Mouse (Mus musculus): Measurements from ENCODE around the gene Rpl18. TPM values are rescaled to one million over a fixed set of nuclear protein-coding genes. Genes with fewer than 3 reads are reported as not detected.

Rpl18 gene
- 607 and 682 TPM in 2 replicates for polyA plus RNA-seq (2016; fragmentation: Nextera tagmentation; extraction: Ambion mirVana)

DNA sequence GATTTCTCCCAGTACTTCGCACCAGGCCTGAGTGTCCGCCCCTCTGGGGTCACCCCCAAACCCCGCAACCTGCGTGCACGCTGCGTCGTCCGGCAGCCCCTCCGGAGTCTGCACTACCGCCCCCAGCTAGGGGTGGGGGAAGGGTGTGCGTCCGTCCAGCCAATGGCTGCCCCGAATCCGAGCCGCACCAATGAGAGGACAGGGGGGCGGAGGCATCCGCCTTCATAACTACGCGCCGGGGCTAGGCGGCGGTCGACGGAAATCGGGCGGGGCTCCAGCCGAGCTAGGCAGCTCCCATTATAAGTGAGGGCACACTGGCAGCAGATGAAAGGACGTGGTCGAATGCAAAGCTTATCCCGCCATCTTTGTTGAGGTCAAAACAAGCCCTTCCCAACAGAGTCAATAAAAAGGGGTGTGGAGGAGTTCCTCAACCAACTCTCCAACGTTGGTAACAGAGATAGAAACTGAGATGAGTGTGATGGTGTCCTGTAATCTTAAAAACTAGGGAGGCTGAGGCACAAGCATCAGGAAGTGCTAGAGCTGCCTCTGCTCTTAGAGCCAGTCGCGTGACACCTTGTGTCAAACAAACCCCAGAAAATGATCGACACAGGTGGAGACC is at the start of gene Rpl18:
TSS of gene Rpl18 (plus strand) at position 368 of the 619 bp plus-strand sequence.
- Histone ChIP-seq H3K4me2 (replicated peaks) (peak within 1 kb of the TSS; percentile 93), H3K9me3 (replicated peaks) (no peaks in the 10 kb centered on the region), H3K9ac (peak within 1 kb of the TSS; percentile 78), H3K4me3 (peak within 1 kb of the TSS; percentile 87), H3K27ac (peak within 1 kb of the TSS; percentile 70), H3K27me3 (no peaks in the 10 kb centered on the region), H3K36me3 (peaks cover 45% of the 10 kb centered on the region), H3K4me1 (peaks cover 48% of the 10 kb centered on the region)
- ATAC-seq (ENCODE audit: low FRiP score) = peak; percentile 90
- WGBS = 8% methylated on average over 34 of the region's 34 CpGs

DNA sequence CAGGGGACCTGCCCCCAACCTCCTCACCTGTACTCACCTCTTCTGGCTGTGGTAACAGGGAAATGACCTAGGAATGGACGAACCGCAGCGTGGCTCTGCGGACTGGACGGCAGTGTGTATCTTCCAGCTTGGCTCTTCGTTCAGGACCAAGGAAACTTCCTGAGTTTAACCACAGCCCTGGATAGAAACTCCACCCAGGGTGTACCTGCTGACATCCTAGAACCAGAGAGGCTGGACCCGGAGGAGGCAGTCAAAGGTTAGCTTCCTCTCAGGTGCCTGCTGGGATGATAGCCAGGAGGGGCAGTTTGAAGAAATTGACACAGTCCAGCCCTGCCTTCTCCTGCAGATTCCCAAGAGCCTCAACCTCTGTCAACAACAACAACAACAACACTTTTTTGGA is 49.1 kb upstream of the Rpl18 start, which contains the start of gene Fut2:
TSS of gene Fut2 (minus strand) at position 234 of the 400 bp plus-strand sequence.
- Histone ChIP-seq H3K9me3 (replicated peaks) (no peaks in the 10 kb centered on the region), H3K36me3 (no peaks in the 10 kb centered on the region), H3K4me1 (no peaks in the 10 kb centered on the region), H3K4me2 (replicated peaks) (no peak within 1 kb of the TSS), H3K9ac (no peak within 1 kb of the TSS), H3K27ac (no peak within 1 kb of the TSS), H3K4me3 (no peak within 1 kb of the TSS), H3K27me3 (0 out of 2 replicates have a peak, but pooled peaks cover 3% of the 10 kb centered on the region)
- WGBS = 81% methylated on average over 7 of the region's 7 CpGs
- ATAC-seq (ENCODE audit: low FRiP score) = no peak

DNA sequence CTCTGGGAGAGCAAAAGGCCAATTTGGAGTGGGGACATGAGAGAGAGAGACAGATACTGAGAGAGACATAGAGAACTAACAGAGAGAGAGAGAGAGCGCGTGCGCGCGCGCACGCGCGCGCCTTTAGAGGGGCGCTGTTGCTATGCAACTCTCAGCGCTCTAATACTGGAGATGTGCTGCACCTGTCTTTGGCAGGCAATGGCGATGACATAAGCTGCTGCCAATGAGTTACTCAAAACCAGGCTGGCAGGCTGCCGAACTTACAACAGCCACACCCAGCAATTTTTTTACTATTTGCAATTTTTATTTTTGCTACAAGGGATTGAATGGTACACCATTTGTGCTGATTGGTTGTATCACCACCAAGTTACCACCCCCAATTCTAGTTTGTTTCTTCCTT is 47.5 kb upstream of the Rpl18 start:
- H3K36me3 ChIP-seq = no peaks in the 10 kb centered on the region
- no peak overlapping the region for H3K27ac ChIP-seq
- H3K4me1 ChIP-seq = no peaks in the 10 kb centered on the region
- H3K9ac ChIP-seq = no peak overlapping the region
- 0 out of 2 replicates have a peak, but pooled peaks cover 3% of the 10 kb centered on the region for H3K27me3 ChIP-seq
- 70% methylated on average over 14 of the region's 14 CpGs for WGBS
- no peak overlapping the region for H3K4me2 ChIP-seq (replicated peaks)
- ATAC-seq (ENCODE audit: low FRiP score) = no peak
- H3K4me3 ChIP-seq = no peak overlapping the region
- H3K9me3 ChIP-seq (replicated peaks) = no peaks in the 10 kb centered on the region

DNA sequence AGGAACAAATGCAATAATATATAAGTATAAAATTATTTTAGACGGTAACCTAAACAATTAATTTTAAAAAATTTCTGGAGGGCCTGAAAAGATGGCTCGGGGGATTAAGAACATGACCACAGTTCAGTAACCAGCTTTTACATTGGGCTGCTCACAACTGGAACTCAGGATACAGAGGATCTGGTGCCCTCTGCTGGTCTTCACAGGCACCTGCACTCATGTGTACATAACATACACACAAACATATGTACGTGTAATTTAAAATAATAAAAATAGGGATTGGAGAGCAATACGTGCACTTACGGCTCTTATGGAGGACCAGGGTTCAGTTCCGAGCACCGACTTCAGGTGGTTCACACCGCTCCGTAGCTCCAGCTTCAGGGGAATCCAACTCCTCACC is 46.3 kb upstream of the Rpl18 start:
- Histone ChIP-seq H3K4me1 (no peaks in the 10 kb centered on the region), H3K9me3 (replicated peaks) (no peaks in the 10 kb centered on the region), H3K9ac (no peak overlapping the region), H3K36me3 (no peaks in the 10 kb centered on the region), H3K4me3 (no peak overlapping the region), H3K27me3 (0 out of 2 replicates have a peak, but pooled peaks cover 3% of the 10 kb centered on the region), H3K4me2 (replicated peaks) (no peak overlapping the region), H3K27ac (no peak overlapping the region)
- 96% methylated on average over 9 of the region's 9 CpGs for WGBS
- ATAC-seq (ENCODE audit: low FRiP score) = no peak

DNA sequence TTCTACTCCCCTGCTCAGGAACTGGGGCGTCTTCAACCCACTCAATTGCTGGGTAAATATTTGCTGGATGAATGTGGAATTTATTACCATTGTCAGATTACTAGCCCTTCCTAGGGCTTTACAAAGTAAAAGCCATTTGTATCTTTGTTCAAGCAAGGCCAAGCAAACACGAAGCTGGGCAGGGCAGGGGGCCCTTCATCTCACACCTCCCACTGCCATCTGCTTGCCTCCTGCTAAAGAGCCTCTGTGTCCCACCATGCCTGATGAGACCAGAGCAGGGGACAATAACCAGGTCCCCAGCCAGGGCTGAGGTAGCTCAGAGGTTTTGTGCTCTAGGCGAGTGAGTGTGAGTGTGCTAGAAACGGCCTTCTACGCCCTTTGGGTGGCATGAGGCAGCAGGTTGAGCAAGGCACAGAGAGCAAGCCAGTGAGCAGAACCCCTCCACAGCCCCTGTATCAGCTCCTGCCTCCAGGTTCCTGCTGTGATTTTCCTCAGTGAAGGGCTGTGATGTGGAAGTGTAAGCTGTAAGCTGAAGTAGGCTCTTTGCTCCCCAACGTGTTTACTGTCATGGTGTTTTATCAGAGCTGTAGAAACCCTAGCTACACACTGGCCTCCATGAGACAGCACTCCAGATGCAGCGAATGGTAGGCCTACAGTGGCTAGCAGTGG is 37.5 kb upstream of the Rpl18 start:
- Histone ChIP-seq H3K36me3 (no peaks in the 10 kb centered on the region), H3K9ac (no peak overlapping the region), H3K4me1 (peaks cover 4% of the 10 kb centered on the region; the same call in 1 of the 2 replicates), H3K27ac (no peak overlapping the region), H3K27me3 (no peaks in the 10 kb centered on the region), H3K9me3 (replicated peaks) (no peaks in the 10 kb centered on the region), H3K4me2 (replicated peaks) (no peak overlapping the region), H3K4me3 (no peak overlapping the region)
- ATAC-seq (ENCODE audit: low FRiP score) = no peak
- whole genome bisulfite sequencing = 82% methylated on average over 7 of the region's 7 CpGs

DNA sequence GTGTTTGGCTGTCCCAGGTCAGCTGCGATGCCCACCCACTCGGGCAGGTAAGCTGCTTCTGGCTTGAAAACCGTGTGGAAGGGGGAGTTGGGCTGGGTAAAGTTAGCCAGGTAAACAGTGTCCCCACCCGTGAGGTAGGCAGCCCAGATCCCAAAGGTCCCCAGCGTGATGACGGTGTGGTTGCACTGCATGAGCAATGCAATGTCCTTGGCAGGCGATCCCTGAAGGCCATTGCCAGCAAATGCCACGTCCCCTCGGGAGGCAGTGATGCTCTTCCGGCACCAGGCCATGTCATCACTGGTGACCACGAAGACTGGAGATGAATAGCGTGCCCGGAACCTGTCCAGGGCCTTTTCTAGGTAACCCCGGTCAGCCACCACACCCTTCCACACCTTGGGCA is 36.7 kb upstream of the Rpl18 start:
- Histone ChIP-seq H3K9ac (no peak overlapping the region), H3K27me3 (peaks cover 2% of the 10 kb centered on the region; the same call in 1 of the 2 replicates), H3K27ac (no peak overlapping the region), H3K9me3 (replicated peaks) (no peaks in the 10 kb centered on the region), H3K4me1 (peaks cover 8% of the 10 kb centered on the region; the same call in 1 of the 2 replicates), H3K36me3 (no peaks in the 10 kb centered on the region), H3K4me2 (replicated peaks) (no peak overlapping the region), H3K4me3 (no peak overlapping the region)
- 93% methylated on average over 14 of the region's 14 CpGs for WGBS
- ATAC-seq (ENCODE audit: low FRiP score) = no peak

DNA sequence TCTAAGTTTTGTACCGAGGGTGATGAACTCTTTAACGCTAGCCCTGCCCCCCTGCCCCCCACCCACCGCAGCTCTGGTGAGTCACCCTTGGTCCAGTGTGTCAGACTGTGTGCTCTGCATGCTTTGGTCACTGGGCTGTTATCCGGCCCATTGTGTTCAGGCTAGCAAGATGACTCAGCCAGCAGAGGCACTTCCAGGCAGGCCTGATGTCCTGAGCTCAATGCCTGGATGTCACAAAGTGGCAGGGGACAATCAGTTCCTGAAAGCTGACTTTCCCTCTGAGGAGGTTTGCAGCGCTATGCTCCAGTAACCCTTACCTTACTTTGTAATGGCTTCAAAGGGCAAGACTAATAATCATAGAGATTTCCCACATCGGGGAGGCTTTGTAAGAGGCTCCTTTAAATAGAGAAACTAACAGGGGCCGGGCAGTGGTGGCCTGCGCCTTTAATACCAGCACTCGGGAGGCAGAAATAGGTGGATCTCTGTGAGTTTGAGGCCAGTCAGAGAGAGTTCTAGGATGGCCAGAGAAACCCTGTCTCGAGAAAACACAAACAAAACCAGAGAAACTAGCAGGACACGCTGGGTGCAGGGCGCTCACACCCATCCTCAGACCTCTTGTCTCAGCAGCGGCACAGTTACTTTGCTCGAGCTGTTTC is 35.2 kb upstream of the Rpl18 start:
- no peak overlapping the region for H3K9ac ChIP-seq
- no peak overlapping the region for H3K4me3 ChIP-seq
- no peaks in the 10 kb centered on the region for H3K9me3 ChIP-seq (replicated peaks)
- H3K27me3 ChIP-seq = peaks cover 6% of the 10 kb centered on the region; the same call in 1 of the 2 replicates
- no peaks in the 10 kb centered on the region for H3K36me3 ChIP-seq
- no peak overlapping the region for H3K27ac ChIP-seq
- no peak for ATAC-seq (ENCODE audit: low FRiP score)
- H3K4me1 ChIP-seq = peaks cover 8% of the 10 kb centered on the region; the same call in 1 of the 2 replicates
- H3K4me2 ChIP-seq (replicated peaks) = no peak overlapping the region
- 70% methylated on average over 14 of the region's 14 CpGs for WGBS

DNA sequence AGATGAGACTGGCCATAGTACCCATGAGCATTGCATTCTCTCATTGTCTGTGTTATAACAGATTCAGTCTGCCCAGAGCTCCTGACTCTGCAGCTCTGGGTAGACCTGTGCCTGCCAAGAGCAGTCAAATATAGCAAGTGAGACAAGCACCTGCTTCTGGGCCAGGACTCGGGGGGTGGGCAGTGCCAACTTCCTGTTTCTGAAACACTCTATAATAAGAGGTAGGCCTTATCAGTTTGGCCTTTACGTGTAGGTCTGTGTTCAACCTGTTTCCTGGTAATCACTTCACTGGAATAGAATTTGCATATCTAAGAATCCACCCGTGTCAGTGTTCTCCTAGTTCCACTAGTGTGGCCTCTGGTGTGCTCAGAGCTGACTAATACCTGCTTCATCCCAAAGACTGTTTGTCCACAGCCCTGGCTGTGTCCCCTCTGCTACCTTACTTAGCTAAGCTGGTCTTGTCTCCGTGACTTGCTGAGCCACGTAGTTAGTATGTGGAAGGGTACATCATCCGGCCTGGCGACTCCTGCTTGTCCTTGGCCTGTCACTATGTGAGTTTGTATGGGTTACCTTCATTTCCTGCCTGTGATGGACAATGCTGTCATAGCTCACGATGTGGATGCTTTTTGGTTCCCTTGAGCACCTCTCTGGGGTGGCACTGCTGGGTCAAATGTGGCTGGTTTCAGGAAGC is 34.1 kb upstream of the Rpl18 start:
- H3K36me3 ChIP-seq = no peaks in the 10 kb centered on the region
- H3K4me2 ChIP-seq (replicated peaks) = no peak overlapping the region
- no peak overlapping the region for H3K4me3 ChIP-seq
- no peak for ATAC-seq (ENCODE audit: low FRiP score)
- H3K9ac ChIP-seq = no peak overlapping the region
- H3K9me3 ChIP-seq (replicated peaks) = no peaks in the 10 kb centered on the region
- H3K4me1 ChIP-seq = peaks cover 12% of the 10 kb centered on the region
- no peak overlapping the region for H3K27ac ChIP-seq
- WGBS = 81% methylated on average over 8 of the region's 8 CpGs
- peaks cover 11% of the 10 kb centered on the region; the same call in 1 of the 2 replicates for H3K27me3 ChIP-seq

DNA sequence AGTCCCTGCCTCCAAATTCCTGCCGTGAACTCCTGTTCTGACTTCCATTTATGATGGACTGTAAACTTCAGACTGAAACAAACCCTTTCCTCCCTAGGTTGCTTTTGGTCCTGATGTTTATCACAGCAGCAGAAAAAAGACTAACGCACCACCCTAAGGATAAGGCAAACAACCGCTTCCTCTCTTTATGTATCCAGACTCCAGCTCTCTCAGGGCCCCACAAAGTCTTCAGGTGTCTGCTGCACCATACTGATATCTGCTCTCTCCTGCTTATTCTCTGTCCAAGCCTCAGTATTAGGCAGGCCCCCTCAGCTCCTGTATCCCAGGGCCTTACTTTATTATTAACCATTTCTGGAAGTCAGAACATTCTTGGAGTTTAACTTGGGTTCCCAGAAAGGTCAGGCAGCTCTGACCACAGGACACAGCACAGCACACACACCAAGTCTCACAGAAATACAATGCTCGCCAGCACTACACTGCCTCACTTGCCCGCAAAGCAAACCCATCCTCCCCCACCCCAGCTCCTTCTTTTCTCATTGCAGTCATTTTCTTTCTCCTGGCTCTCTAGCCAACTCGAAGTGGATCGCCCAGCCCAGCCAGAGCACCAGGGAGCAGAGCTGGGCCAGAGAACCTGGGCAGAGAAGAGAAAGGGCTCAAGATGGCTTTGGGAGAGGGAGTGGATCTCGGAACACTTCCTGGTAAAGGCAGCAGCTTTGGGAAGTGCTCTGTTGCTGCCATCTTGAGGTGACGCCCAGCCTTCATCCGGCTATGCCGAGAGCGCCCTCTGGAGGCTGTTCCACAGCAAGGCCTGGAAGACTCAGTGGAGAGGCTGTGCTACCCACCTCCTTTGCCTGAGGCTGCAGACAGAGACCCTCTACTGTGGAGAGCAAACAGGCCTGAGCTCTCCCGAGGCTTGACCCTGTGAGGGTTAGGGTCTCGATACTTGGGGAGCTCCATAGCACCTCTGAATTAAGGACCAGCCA is 32.8 kb upstream of the Rpl18 start:
- H3K4me3 ChIP-seq = no peak overlapping the region
- H3K9me3 ChIP-seq (replicated peaks) = no peaks in the 10 kb centered on the region
- H3K9ac ChIP-seq = peak overlapping the region; percentile 56
- peaks cover 20% of the 10 kb centered on the region for H3K4me1 ChIP-seq
- H3K36me3 ChIP-seq = no peaks in the 10 kb centered on the region
- peak; percentile 75 for ATAC-seq (ENCODE audit: low FRiP score)
- H3K27me3 ChIP-seq = peaks cover 11% of the 10 kb centered on the region; the same call in 1 of the 2 replicates
- H3K27ac ChIP-seq = peak overlapping the region; percentile 68
- peak overlapping the region; percentile 41 for H3K4me2 ChIP-seq (replicated peaks)
- WGBS = 33% methylated on average over 14 of the region's 14 CpGs

DNA sequence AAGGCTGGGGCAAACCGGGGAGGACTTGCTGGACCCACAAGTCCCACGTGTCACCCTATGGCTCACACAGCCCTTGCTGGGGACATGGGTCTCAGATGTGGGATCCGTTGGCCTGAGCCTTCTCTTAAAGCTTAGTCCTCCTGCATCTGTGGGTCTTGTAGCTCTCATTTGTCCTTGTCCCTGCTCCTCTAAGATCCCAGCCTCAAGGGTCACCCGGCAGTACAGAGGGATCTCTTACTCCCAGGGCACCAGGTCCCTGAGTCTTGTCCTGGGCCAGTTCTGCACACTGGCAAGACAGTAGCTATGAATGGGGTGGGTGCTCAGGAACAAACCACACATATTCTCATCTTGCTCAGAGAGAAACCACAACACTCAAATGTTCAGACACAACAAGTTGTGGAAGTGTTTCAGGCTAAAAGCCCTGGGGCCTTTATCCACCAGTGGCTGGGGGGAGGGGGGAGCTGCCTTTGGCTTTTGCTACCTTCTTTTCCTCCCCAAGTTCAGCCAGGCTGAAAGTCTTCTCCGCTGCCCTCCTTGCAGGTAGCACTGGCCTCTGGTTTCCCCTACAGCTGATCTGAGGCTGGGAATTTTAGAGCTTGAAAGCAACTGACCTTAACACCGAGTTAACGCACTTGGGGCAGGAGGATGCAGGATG is 31.7 kb upstream of the Rpl18 start, which contains the start of gene Ntn5:
TSS of gene Ntn5 (plus strand) at position 627 of the 655 bp plus-strand sequence.
- H3K27ac ChIP-seq = 0 out of 2 replicates have a peak within 1 kb of the TSS, but pooled peaks have one; percentile 68
- peaks cover 20% of the 10 kb centered on the region for H3K4me1 ChIP-seq
- no peak for ATAC-seq (ENCODE audit: low FRiP score)
- no peak within 1 kb of the TSS for H3K9ac ChIP-seq
- peaks cover 11% of the 10 kb centered on the region; the same call in 1 of the 2 replicates for H3K27me3 ChIP-seq
- H3K4me2 ChIP-seq (replicated peaks) = no peak within 1 kb of the TSS
- no peak within 1 kb of the TSS for H3K4me3 ChIP-seq
- WGBS = 73% methylated on average over 7 of the region's 7 CpGs
- H3K36me3 ChIP-seq = no peaks in the 10 kb centered on the region
- H3K9me3 ChIP-seq (replicated peaks) = no peaks in the 10 kb centered on the region

Measured in hindbrain, embryonic 12.5 days (tissue).